Mouse (Mus musculus): ENCODE results near the gene Ric1. TPM values are rescaled to one million over a fixed set of nuclear protein-coding genes. Genes with fewer than 3 reads are reported as not detected.

Ric1 gene
- polyA plus RNA-seq, 1 experiment = 28.0 TPM

GRCm38 (mm10) chr19:29511826-29512225, 10.3 kb upstream of the Ric1 start:
- H3K27ac ChIP-seq (ENCODE audit: insufficient read depth, low read length) = no peak overlapping the region
- no peak for DNase-seq
- H3K4me1 ChIP-seq (ENCODE audit: control insufficient read depth, insufficient read depth, low read length) = no peaks in the 10 kb centered on the region
- no peak overlapping the region for H3K4me3 ChIP-seq (replicated peaks; ENCODE audit: insufficient read depth, low read depth, low read length)
- H3K27me3 ChIP-seq (ENCODE audit: control insufficient read depth, insufficient read depth, low read length) = no peaks in the 10 kb centered on the region
- TF ChIP-seq CTCF (IDR thresholded peaks at IDR 0.05; ENCODE audit: borderline replicate concordance, insufficient read depth, low read depth, low read length) = no peak
- WGBS = 38% methylated on average over 2 of the region's 2 CpGs

- 46% methylated on average over 2 of the region's 2 CpGs for WGBS
- TF ChIP-seq POLR2A (IDR thresholded peaks at IDR 0.05; ENCODE audit: borderline replicate concordance, insufficient read depth, low read length) (no peak), CTCF (IDR thresholded peaks at IDR 0.05; ENCODE audit: borderline replicate concordance, insufficient read depth, low read depth, low read length) (no peak)
- no peak overlapping the region for H3K27ac ChIP-seq (ENCODE audit: insufficient read depth, low read length)
- no peak for DNase-seq
- no peak overlapping the region for H3K4me3 ChIP-seq (replicated peaks; ENCODE audit: insufficient read depth, low read depth, low read length)
- no peaks in the 10 kb centered on the region for H3K27me3 ChIP-seq (ENCODE audit: control insufficient read depth, insufficient read depth, low read length)
- H3K4me1 ChIP-seq (ENCODE audit: control insufficient read depth, insufficient read depth, low read length) = no peaks in the 10 kb centered on the region
These were observed 8.8 kb upstream of the Ric1 start for GRCm38 (mm10) chr19:29513111-29513766.

GRCm38 (mm10) chr19:29514130-29514529, 8.0 kb upstream of the Ric1 start:
- 85% methylated on average over 3 of the region's 3 CpGs for WGBS
- H3K4me1 ChIP-seq (ENCODE audit: control insufficient read depth, insufficient read depth, low read length) = no peaks in the 10 kb centered on the region
- H3K4me3 ChIP-seq (replicated peaks; ENCODE audit: insufficient read depth, low read depth, low read length) = no peak overlapping the region
- no peaks in the 10 kb centered on the region for H3K27me3 ChIP-seq (ENCODE audit: control insufficient read depth, insufficient read depth, low read length)
- TF ChIP-seq CTCF (IDR thresholded peaks at IDR 0.05; ENCODE audit: borderline replicate concordance, insufficient read depth, low read depth, low read length) = no peak
- no peak for TF ChIP-seq POLR2A (IDR thresholded peaks at IDR 0.05; ENCODE audit: borderline replicate concordance, insufficient read depth, low read length)
- DNase-seq = no peak
- no peak overlapping the region for H3K27ac ChIP-seq (ENCODE audit: insufficient read depth, low read length)

GRCm38 (mm10) chr19:29515386-29515785, 6.7 kb upstream of the Ric1 start:
- no peaks in the 10 kb centered on the region for H3K4me1 ChIP-seq (ENCODE audit: control insufficient read depth, insufficient read depth, low read length)
- no peak overlapping the region for H3K27ac ChIP-seq (ENCODE audit: insufficient read depth, low read length)
- WGBS = 95% methylated on average over 3 of the region's 3 CpGs
- H3K27me3 ChIP-seq (ENCODE audit: control insufficient read depth, insufficient read depth, low read length) = no peaks in the 10 kb centered on the region
- TF ChIP-seq POLR2A (IDR thresholded peaks at IDR 0.05; ENCODE audit: borderline replicate concordance, insufficient read depth, low read length) = no peak
- TF ChIP-seq CTCF (IDR thresholded peaks at IDR 0.05; ENCODE audit: borderline replicate concordance, insufficient read depth, low read depth, low read length) = no peak
- no peak overlapping the region for H3K4me3 ChIP-seq (replicated peaks; ENCODE audit: insufficient read depth, low read depth, low read length)
- DNase-seq = no peak

GRCm38 (mm10) chr19:29515991-29516390, 6.1 kb upstream of the Ric1 start:
- Histone ChIP-seq H3K27ac (ENCODE audit: insufficient read depth, low read length) (no peak overlapping the region), H3K4me1 (ENCODE audit: control insufficient read depth, insufficient read depth, low read length) (no peaks in the 10 kb centered on the region), H3K27me3 (ENCODE audit: control insufficient read depth, insufficient read depth, low read length) (no peaks in the 10 kb centered on the region), H3K4me3 (replicated peaks; ENCODE audit: insufficient read depth, low read depth, low read length) (no peak overlapping the region)
- 80% methylated on average over 10 of the region's 10 CpGs for WGBS
- no peak for DNase-seq
- TF ChIP-seq POLR2A (IDR thresholded peaks at IDR 0.05; ENCODE audit: borderline replicate concordance, insufficient read depth, low read length) (no peak), CTCF (IDR thresholded peaks at IDR 0.05; ENCODE audit: borderline replicate concordance, insufficient read depth, low read depth, low read length) (no peak)

- H3K4me1 ChIP-seq (ENCODE audit: control insufficient read depth, insufficient read depth, low read length) = no peaks in the 10 kb centered on the region
- TF ChIP-seq POLR2A (IDR thresholded peaks at IDR 0.05; ENCODE audit: borderline replicate concordance, insufficient read depth, low read length) = no peak
- TF ChIP-seq CTCF (IDR thresholded peaks at IDR 0.05; ENCODE audit: borderline replicate concordance, insufficient read depth, low read depth, low read length) = no peak
- H3K4me3 ChIP-seq (replicated peaks; ENCODE audit: insufficient read depth, low read depth, low read length) = no peak overlapping the region
- no peak for DNase-seq
- H3K27me3 ChIP-seq (ENCODE audit: control insufficient read depth, insufficient read depth, low read length) = no peaks in the 10 kb centered on the region
- H3K27ac ChIP-seq (ENCODE audit: insufficient read depth, low read length) = no peak overlapping the region
- WGBS = 86% methylated on average over 7 of the region's 7 CpGs
These were observed 3.7 kb upstream of the Ric1 start for GRCm38 (mm10) chr19:29518409-29518808.

- Histone ChIP-seq H3K4me3 (replicated peaks; ENCODE audit: insufficient read depth, low read depth, low read length) (no peak overlapping the region), H3K4me1 (ENCODE audit: control insufficient read depth, insufficient read depth, low read length) (no peaks in the 10 kb centered on the region), H3K27ac (ENCODE audit: insufficient read depth, low read length) (no peak overlapping the region), H3K27me3 (ENCODE audit: control insufficient read depth, insufficient read depth, low read length) (no peaks in the 10 kb centered on the region)
- WGBS = 85% methylated on average over 4 of the region's 4 CpGs
- DNase-seq = no peak
- no peak for TF ChIP-seq CTCF (IDR thresholded peaks at IDR 0.05; ENCODE audit: borderline replicate concordance, insufficient read depth, low read depth, low read length)
- TF ChIP-seq POLR2A (IDR thresholded peaks at IDR 0.05; ENCODE audit: borderline replicate concordance, insufficient read depth, low read length) = no peak
These were observed 3.2 kb upstream of the Ric1 start for GRCm38 (mm10) chr19:29518922-29519321.

- no peak overlapping the region for H3K27ac ChIP-seq (ENCODE audit: insufficient read depth, low read length)
- no peaks in the 10 kb centered on the region for H3K4me1 ChIP-seq (ENCODE audit: control insufficient read depth, insufficient read depth, low read length)
- 41% methylated on average over 10 of the region's 10 CpGs for WGBS
- H3K27me3 ChIP-seq (ENCODE audit: control insufficient read depth, insufficient read depth, low read length) = no peaks in the 10 kb centered on the region
- no peak for DNase-seq
- no peak overlapping the region for H3K4me3 ChIP-seq (replicated peaks; ENCODE audit: insufficient read depth, low read depth, low read length)
- TF ChIP-seq POLR2A (IDR thresholded peaks at IDR 0.05; ENCODE audit: borderline replicate concordance, insufficient read depth, low read length) (no peak), CTCF (IDR thresholded peaks at IDR 0.05; ENCODE audit: borderline replicate concordance, insufficient read depth, low read depth, low read length) (no peak)
These were observed 1.0 kb upstream of the Ric1 start for GRCm38 (mm10) chr19:29520996-29521560.

Data from cerebellum, adult 2 months (tissue).